Mouse (Mus musculus) lung, postnatal 4 days (tissue): ENCODE results near the gene Fbf1.

Experiments used
- DNase-seq, 2 experiments: peaks; one replicate each; pipeline ENCODE4 v3.0.0; 2021

Fbf1 gene

DNA sequence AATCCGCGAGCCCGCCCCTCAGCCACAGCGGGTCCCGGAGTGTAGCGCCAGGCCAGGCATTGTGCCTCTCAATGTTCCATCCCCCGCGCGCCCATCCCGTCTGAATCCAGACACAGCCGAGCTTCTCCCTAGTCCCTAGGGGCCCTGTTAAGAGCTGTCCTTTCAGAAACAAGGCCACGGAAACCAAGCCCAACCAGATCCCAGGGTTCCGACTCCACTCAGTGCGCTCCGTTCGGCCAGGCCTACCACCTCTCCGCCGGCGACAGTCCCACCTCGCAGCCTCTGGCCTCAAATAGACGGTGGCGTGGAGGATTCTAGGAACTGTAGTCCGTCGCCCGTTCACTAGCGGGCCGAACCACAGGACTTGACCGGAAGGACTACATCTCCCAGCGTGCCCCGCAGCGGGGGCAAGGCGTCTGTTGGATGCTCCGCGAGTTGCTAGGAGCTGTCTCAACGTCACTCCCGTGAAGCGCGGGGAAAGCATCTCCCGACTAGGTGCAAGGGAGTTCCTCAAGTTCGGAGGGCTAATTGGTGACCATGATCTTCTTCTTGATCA, at the start of gene Fbf1:
Gene Fbf1, minus strand, starts transcription at position 283 of the 556 bp plus-strand sequence.
- peak; percentile 95 to 96 for DNase-seq

DNA sequence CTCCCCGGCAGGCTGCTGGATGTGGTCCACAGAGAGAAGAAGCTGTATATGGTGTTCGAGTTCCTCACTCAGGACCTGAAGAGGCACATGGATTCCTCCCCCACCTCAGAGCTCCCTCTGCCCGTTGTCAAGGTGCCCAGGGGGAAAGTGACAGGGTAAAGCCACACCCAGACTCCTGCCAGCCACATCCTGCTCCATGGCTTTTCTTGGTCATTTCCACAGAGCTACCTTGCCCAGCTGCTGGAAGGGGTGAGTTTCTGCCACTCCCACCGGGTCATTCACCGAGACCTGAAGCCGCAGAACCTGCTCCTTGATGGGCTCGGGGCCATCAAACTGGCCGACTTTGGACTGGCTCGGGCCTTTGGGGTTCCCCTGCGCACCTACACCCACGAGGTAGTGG, 48.6 kb upstream of the Fbf1 start:
- DNase-seq: peak in 1 of 2 experiments; percentile 30

DNA sequence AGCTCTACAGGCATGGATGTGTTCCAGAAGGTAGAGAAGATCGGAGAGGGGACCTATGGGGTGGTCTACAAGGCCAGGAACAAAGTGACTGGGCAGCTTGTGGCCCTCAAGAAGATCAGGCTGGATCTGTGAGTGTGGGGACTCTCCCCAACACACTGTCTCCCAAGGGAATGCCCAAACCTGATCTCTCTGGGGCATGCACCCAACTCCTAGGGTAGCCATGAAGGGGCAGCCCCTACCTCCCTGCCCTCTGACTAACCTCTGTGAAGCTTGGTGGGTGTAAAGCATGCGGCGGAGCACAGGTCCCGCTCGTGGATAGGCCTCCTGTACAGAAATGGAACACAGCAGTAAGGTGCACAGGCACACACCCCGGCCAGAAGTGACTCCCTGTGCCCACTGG, 48.0 kb upstream of the Fbf1 start:
- no peak for DNase-seq

DNA sequence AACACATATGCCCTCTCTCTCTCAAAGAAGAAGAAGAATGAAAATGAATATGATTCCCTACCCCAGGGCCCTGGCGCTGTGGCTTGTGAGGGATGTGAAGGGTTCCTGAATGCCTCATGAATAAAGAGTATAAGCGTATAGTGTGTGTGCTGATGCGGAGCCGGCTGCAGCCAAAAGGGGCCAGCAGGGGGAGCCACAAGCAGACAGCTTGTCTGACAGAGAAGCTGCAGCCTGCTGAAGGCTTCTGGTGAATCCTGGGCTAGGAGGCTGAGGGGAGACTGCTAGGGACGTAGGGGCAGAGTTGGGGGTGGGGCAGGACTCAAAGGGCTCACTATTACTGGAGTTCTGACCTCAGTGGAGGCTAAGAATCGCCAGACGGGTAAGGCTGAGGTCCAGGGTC, 47.2 kb upstream of the Fbf1 start:
- DNase-seq: peak in 1 of 2 experiments; percentile 58

DNA sequence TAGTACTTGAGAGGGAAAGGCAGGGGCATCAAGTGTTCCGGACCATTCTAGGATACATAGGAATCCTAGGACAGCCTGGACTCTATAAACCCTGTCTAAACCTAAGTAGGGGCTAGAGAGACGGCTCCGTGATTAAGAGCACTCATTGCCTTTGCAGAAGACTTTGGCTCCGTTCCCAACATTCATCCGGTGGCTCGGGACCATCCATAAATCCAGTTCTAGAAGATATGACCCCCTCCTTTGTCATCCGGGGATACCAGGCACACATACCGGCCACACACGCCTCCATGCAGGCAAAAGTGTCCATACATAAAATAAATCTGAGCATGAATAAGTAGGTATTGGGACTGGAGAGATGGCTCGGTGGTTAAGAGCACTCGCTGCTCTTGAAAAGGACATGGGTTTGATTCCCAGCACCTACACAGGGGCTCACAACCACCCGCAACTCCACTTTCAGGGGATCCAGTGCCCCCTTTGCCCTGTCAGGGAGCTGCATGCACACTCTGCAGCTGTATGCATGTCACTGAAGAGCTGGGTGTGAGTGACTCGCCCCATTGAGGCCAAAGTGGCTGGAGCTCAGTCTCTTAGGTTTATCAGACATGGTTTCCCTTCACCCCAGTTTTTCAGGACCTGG, 46.0 kb upstream of the Fbf1 start:
- no peak for DNase-seq

DNA sequence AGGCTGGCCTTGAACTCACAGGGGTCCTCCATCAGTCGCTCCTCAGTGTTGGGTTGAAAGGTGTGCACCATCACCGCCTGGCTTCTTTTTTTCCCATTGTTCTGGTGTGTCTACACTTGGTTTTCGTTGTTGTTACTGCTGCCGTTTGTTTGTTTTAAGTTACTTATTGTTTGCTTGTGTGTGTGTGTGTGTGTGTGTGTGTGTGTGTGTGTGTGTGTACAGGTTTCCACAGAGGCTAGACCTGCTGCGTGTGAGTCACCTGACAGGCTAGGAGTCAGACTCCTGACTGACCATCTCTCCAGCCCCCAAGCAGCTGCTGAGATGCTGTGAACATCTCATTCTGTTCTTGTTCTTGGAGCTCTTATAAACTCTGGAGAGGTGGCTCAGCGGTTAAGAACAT, 44.9 kb upstream of the Fbf1 start:
- DNase-seq: no peak

DNA sequence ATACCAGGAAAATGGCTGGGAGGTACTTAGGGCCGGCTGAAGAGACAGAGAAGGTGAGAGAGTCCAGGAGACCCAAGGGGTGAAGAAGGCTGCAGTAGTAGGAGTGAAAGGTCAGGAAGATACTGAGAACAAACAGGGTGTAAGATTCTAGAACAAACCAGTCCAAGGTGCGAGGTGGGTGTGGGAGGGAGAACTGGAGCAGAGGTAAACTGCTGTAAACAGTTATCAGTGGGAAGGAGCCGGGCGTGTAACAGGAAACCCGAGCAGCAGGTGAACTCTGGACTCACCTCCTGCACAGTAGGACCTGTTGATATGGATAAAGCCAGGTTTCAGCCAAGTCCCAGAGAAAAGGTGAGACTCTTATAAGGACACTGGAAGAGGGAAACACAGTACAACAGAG, 42.7 kb upstream of the Fbf1 start:
- no peak for DNase-seq

DNA sequence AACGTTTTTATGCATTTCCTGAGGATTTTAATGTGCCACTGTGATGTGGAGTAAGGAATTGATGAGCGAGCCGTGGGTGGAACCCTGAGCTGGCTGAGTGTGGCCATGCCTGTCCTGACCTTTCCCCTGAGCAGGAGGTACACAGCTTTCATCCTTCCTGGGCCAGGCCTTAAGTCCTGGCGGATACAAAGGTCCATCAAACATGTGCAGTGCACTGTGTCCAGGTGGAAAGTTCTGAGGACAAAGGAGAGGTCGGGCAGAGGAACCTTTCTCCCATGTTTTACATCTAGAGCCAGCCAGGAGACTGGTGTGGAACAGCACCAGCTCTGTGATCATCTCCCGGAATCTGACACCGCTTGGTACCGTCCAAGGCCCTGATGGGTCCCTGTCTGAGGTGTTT, 41.3 kb upstream of the Fbf1 start:
- no peak for DNase-seq

DNA sequence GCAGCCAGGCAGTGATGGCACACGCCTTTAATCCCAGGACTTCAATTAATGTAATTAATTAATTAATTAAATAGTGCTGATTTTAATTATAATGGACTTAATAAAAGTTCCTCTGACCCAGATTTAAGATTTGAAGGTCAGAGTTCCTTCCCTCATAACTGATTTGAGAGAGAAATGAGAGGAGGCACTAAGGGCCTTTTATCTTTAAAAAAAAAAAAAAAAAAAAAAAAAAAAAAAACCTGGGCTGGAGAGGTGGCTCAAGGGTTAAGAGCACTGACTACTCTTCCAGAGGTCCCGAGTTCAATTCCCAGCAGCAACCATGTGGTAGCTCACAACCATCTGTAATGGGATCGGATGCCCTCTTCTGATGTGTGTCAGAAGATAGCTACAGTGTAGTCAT, 40.7 kb upstream of the Fbf1 start:
- no peak for DNase-seq

DNA sequence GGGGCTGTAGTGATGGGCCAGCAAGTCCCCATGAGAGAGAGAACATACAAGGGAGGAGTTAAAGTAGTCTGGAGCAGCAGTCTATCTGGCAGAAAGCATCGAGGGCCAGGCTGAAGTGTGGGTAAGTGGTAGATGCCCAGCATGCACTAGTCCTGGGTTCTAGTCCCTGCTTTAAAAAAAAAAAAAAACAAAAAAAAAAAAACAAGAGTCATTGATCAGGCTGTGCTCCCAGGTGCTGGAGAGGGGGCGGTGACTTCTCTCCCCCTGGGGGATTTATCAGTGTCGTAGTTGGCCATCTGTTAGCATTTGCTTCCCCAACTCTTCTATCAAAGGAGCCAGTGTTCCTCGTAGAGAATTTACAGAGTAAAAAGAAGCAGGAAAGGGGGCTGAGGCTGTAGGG, 38.7 kb upstream of the Fbf1 start:
- no peak for DNase-seq

DNA sequence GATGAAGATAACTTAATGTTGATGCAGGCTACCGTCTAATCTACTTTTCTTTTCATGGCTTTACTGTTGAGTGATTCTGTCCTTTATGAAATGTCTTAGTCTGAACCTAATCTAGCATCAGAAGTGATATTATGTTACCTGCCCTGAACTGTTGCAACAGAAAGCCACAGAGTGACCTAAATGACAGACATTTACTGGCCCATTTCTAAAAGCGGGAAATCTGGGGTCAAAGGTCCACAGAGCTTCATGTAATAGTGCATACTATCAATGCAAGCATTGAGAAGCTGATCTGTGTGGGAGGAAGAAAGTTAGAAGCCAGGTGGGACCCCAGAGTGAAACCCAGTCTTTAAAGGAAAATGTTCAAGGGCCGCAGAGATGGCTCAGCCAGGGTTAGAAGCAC, 35.2 kb upstream of the Fbf1 start:
- no peak for DNase-seq

DNA sequence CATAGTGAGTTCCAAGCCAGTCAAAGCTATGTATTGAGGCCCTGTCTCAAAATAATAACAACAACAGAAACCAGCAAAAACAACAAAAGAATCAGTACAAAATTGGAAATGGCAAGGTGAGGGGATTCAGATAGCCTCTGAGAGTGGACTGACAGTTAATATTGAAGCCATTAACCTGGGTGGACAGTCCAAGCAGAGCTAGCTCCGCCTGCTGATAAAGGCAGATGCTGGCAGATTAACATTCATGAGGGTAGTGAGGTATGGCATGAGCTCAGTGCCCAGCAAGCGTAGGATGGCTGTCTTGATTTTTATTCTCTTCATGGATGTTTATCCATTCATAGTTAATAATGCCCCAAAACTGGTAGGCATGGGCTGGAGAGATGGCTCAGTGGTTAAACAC, 33.2 kb upstream of the Fbf1 start:
- no peak for DNase-seq

DNA sequence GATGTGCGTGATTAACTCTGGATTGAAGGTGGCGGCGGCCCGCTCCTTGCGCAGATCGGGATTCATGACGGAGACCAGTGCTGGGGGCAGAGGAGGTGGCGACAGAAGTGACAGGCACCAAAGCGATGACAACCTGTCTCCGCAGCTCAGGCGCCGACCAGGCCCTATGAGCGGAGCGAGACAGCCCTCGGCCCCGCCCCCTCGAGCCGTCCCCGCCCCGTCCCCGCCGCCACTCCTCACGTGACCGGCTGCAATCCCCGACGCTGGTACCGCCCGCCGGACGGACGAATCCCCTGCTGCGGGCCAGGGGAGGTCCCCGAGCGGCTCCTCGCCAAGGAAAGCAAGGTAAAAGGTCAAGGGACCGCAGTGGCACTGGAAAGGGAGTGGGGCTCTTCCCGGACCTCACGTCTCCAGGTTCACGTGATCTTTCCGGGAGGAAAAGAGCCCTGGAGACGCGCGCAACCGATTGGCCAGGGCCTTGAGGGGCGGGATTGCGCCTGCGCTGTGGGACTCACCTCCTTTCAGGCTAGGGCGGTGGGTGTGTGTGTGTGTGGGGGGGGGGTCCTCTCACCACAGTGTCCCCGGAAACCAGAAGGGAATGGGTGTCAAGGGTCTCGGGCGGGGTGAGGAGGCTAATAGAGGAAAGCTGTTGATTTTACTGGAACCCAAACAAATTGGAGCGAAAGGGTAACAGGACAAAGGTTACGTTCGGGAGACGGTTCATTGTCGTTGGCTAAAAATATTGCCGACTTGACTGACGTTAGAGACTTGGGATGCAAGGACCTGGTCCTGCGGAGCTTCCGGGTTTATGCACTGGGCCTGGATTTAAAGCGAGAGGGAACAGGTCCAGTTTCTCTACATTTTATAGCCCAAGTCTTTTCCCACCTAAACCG, 30.9 kb upstream of the Fbf1 start, which contains the start of the genes Ten1 and Acox1:
Gene Ten1, plus strand, starts transcription at position 217 of the 893 bp plus-strand sequence.
Gene Acox1, minus strand, starts transcription at position 407 of the 893 bp plus-strand sequence.
- peak; percentile 97 to 98 for DNase-seq

DNA sequence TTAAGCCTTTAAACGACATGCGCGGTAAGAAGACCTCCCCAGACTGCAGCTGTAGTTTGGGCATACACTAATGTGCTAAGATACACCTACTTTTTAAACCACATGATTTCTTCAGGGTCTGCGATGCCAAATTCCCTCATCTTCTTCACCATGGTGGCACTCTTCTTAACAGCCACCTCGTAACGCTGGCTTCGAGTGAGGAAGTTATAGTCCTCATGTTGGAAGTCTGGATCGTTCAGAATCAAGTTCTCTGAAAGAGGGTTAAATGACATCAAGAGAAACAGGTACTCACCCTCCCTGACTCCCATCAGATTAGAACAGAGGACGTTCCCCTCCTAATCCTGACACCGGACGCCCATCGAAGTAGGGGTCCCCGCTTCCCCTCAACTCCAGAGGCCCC, 30.2 kb upstream of the Fbf1 start:
- no peak for DNase-seq

DNA sequence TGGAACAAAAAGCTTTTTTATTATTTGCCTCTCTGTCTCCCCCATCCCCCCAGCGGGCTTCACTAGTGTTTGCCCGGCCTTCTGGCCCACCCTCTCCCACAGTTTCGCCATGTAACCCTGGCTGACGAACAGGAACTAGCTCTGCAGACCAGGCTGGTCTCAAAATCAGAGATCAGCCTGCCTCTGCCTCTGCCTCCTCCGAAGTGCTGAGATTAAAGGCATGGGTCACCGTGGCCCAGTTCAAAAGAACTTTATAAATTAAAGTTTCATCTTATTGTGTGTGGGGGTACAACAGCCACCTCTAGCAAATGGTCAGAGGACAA, 29.6 kb upstream of the Fbf1 start:
- no peak for DNase-seq

DNA sequence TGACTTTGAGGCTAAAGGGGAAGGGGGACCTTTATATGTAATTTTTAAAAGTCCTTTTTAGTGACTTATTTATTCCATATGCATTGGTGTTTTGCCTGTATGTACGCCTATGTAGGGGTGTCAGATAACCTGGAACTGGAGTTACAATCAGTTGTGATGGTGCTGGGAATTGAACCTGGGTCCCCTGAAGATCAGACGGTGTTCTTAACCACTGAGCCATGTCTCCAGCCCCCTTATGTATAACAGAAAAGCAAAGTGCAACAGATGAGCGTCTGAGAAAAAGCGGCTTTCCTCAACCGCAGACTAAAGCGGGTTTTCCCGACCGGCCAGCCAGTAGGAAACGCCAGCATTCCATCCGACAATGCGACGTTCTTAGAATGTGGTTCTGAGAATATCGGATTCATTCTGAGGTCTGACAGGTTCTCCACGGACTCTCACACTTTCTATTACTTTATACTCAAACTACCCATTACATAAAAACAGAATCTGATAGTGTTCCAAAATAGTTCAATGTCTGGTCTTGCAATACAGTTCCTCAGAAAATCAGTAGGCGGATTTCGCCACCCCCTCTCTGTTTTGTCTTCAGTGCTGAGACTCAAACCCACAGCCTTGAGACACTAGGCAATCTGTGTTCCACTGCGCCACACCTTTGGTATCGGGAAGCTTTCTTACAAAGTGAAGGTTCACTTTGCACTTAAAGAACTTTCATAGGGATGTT, 29.1 kb upstream of the Fbf1 start:
- no peak for DNase-seq

DNA sequence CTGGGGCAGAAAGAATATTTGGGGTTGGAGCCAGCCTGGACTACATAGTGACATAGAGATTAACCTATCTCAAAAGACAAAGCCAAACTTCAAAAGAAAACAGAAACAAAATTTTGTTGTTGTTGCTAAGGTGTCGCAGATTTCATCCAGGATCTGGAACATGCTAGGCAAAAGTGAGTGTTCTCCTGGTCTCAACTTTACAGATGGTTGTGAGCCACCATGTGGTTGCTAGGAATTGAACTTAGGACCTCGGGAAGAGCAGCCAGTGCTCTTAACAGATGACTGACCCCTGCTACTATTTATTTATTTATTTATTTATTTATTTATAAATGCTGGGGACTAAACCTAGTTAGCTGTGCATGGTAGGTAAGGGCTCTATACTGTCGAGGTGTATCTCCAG, 28.4 kb upstream of the Fbf1 start:
- no peak for DNase-seq

DNA sequence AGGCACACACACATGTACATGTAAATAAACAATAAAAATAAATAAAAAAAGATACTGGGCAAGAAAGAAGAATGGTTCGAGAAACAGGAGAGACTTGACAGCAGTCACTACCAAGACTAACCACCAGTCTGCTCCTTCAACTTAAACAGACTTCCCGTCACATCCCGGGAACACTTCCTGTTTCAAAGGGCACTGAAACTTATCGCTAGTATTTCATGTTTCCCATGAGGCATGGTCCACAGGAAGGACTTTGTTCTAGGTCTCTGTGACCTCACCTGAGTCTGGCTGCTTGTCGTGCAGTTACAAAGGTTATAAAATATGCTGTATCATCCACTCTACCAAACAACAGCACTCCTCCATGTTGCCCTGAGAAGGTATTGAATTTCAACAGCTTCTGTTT, 27.3 kb upstream of the Fbf1 start:
- DNase-seq: no peak

DNA sequence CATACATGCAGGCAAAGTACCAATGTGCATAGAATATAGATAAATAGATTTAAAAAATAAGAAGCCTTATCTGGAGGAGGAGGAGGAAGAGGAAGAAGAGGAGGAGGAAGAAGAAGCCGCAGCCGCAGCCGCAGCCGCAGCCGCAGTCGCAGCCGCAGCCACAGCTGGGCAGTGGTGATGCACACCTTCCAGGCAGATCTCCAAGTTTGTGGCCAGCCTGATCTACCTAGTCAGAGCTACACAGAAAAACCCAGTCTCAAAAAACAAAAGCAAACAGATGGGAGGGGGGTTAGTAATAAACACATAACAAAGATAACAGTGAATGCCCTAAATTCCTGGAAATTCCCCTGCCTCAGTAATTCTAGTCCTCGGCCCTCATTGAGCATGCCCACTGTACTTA, 26.7 kb upstream of the Fbf1 start:
- no peak for DNase-seq

DNA sequence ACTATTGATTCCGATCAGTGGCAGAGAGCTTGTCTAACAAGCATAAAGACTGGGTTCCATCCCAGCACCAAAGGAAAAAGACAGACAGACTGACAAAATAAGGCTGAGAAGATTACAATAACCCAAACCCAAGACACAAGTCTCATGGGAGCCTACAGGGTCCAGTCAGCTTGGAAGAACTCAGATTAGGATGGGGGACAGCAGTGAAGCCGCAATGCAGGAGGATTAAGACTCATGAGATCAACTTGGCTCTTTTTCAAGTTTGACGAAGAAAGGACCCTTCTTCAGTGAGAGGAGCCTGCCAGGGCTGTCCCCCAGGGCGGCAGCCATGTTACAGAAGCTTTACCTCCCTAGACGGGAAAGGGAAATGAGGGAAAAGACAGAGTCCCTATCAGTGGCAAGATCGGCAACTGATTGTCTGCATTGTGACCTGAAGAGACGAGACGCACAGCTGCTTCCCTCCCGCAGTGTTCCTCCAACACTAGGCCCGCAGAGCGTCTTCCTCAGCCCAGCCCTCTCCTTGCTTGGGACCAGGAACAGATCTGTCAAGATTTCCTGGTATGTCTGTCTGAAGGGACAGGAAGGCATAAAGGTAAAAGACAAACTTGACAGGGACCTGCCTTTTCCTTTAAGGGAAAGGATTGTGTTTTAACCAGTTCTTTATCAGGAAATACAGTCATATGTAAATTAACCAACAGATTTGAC, 19.4 kb upstream of the Fbf1 start:
- no peak for DNase-seq

DNA sequence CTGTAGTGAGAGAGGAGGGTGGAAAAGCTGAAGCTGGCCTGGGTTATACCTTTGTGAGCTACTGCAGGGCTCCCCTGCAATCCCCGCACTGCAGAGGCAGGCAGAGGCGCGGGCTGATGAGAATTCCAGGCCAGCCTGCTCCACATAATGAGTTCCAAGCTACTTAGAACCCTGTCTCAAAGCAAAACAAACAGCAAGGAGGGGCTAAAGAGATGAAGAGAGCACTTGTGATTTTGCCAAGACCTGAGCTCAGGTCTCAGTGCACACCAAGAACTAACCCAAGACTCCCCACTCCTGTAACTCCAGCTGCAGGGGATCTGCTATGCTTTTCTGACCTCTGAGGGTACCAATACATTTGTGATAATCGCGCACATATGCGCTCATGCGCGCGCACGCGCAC, 18.4 kb upstream of the Fbf1 start:
- DNase-seq: no peak

DNA sequence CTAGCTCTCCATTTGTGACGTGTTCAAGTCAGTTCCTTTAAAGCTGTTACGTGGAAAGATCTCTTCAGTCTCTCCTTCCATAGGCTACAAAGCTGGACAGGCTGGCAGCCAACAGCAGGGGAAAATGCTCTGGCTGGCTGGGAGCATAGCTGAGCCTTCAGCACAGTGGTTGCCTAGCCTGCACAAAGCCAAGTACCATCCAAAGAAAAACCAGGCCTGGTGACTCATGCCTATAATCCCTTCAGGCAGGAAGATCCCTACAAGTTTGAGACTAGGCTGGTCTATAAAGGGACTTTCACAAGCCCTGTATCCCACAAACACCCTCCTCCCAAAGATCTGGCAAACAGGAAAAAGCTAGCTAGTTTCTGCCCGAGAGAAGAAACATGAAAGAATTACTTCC, 17.9 kb upstream of the Fbf1 start:
- DNase-seq: no peak
